Comparison of ENCODE assay signal across 9 mouse cellular contexts in the genomic region with DNA sequence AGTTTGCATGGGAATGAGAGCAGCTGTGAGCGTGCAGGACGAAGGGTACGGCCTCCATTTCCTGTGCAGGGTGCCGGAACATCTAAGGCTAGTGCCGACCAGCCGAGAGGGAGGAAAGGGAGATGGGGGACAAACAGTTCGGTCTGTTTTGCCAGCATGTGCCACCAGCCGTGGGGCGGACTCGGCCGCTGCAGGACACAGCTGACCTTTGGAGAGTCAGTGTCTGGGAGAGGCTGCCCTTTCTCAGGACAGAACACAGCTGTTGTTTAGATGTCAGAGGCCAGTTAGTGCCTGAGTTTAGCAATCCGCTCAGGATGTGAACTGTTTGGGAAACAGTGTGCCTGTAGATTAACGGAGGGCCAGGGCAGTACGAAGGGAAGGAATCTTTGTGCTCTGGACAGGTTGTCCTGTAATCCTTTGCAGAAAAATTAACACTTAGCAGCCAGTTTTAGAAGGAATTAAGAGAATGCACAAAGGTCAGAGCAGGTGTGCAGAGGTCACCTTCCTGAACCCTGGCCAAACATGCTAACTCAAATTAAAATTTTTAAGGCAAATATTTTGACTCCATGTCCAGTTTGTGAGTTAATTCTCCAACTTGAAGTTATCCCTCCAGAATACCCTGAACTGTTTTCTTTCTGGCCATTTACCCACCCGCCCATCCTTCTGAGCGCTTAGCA. TPM values are rescaled to one million over a fixed set of nuclear protein-coding genes. Genes with fewer than 3 reads are reported as not detected.
DNase-seq lines count a peak whose midpoint lies in the region.
"Had no signal": no experiment of that assay in that cellular context is flagged by ENCODE, and none has a peak within 500 bp of the region (broad histone marks: within the 10 kb centered on the region; RNA-seq: fewer than 3 reads in every experiment).

No protein-coding gene starts in this region.

- H3K4me1 ChIP-seq in heart, embryonic 10.5 days, result peaks cover 37% of the 10 kb centered on the region

- peak overlapping the region; percentile 35; the same call in 1 of the 2 replicates for H3K4me3 ChIP-seq in heart, embryonic 10.5 days
- H3K4me3 ChIP-seq: neural tube, embryonic 12.5 days had no signal

- peak; percentile 9 to 16 for DNase-seq in spleen, postnatal 36 days (ENCODE audit: low spot score in 2 of 2)
- no peak for DNase-seq in spleen, postnatal 14 days (ENCODE audit: low spot score in 2 of 2)
- no peak for DNase-seq in heart, embryonic 10.5 days (ENCODE audit: low spot score)
- DNase-seq in kidney, postnatal 25 days, result peak; percentile 68 to 91
- peak; percentile 66 to 87 for DNase-seq in lung, postnatal 4 days
- no peak for DNase-seq in cerebellum, adult 11 months
- no peak for DNase-seq in layer of hippocampus, postnatal 10 days (ENCODE audit: low spot score in 2 of 2)
- DNase-seq in right cerebral cortex, postnatal 14 days, result no peak

- H3K9me3 ChIP-seq in heart, embryonic 10.5 days, result no peaks in the 10 kb centered on the region
- H3K9me3 ChIP-seq: neural tube, embryonic 12.5 days had no signal

- peaks cover 8% of the 10 kb centered on the region; the same call in 1 of the 2 replicates for H3K36me3 ChIP-seq in heart, embryonic 10.5 days
- H3K36me3 ChIP-seq: neural tube, embryonic 12.5 days had no signal

- 29% methylated on average over 16 of the region's 16 CpGs for WGBS in heart, embryonic 10.5 days

- peak overlapping the region; percentile 82 for H3K27ac ChIP-seq in heart, embryonic 10.5 days
- H3K27ac ChIP-seq: neural tube, embryonic 12.5 days had no signal

- H3K27me3 ChIP-seq in heart, embryonic 10.5 days (ENCODE audit: insufficient read depth, poor library complexity, severe bottlenecking), result no peaks in the 10 kb centered on the region
- H3K27me3 ChIP-seq: neural tube, embryonic 12.5 days had no signal

RNA-seq across cellular contexts. Expression of a gene that starts 34.3 kb away (rescaled TPM):
- polyA plus RNA-seq in heart, embryonic 10.5 days (2016; fragmentation: Nextera tagmentation; extraction: Ambion mirVana), result 8.8 and 10.2 TPM in 2 replicates
- total RNA-seq in layer of hippocampus, postnatal 10 days (2021), result 10 to 100 TPM; 17.0 to 19.0 TPM

Comparison
In these comparisons a context has a peak if more than half of its experiments do, and no peak if none do; other contexts are left out.
1. DNase-seq: peak in spleen, postnatal 36 days (2 of 2), kidney, postnatal 25 days (2 of 2) and lung, postnatal 4 days (2 of 2); none in spleen, postnatal 14 days (0 of 2), heart, embryonic 10.5 days (single experiment), cerebellum, adult 11 months (single experiment), layer of hippocampus, postnatal 10 days (0 of 2) and right cerebral cortex, postnatal 14 days (single experiment).